Mouse (Mus musculus): ENCODE results near the gene 6430571L13Rik.

DNA sequence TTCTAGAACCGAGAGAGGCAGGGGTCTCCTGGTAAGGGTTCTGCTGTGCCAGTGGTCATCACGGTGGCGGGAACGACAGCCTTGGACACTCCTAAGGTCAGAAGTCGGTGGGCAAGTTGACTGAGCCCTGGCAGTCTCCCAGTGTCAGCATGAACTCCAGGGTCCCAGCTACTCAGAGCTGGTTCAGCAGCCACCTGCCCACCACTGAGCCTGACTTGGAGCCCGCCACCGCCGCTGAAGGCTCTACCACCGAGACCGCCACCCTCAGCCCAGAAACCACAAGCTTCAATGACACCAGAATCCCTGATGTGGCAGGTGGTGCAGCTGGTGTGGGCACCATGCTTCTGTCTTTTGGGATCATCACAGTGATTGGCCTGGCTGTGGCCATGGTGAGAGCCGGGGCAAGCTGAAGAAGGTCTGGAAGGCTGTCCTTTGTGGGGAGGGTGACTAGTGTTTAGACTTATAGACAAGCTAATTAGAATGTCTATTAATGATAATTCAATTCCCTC, 1.9 kb downstream of the 6430571L13Rik start:
- no peak for TF ChIP-seq MAX (IDR thresholded peaks at IDR 0.05; ENCODE audit: low read length)
- TF ChIP-seq ELF1 (IDR thresholded peaks at IDR 0.05; ENCODE audit: low read depth, low read length) = no peak
- no peak for TF ChIP-seq CTCF (conservative IDR thresholded peaks at IDR 0.05 in 1 of 2, IDR thresholded peaks at IDR 0.05 in 1 of 2; ENCODE audit: low read depth in 2 of 2, low read length in 2 of 2)

Measured in CH12.LX (cell line).